Mouse (Mus musculus): ENCODE measurements around the gene Nlrc5.

GRCm38 (mm10) chr8:94534612-94535011 lies 100.5 kb downstream of the Nlrc5 start:
- TF ChIP-seq POLR2A (IDR thresholded peaks at IDR 0.05; ENCODE audit: insufficient read depth, low read depth, low read length) (no peak), EP300 (IDR thresholded peaks at IDR 0.05; ENCODE audit: insufficient read depth, low read depth, low read length) (no peak), CTCF (IDR thresholded peaks at IDR 0.05) (no peak)

Data from heart, adult 2 months (tissue).